Mouse (Mus musculus) forebrain, embryonic 14.5 days (tissue): Measurements from ENCODE around the gene Baz2b. TPM values are rescaled to one million over a fixed set of nuclear protein-coding genes. Genes with fewer than 3 reads are reported as not detected.

Experiments
- ATAC-seq: fragments of 200-750 bp; cut with Nextera tagmentation; 2 replicates; pipeline ENCODE4 v1.8.0; 2017; ENCODE audit warnings: mild to moderate bottlenecking, moderate library complexity
- DNase-seq: peaks from one replicate; pipeline ENCODE4 v3.0.0-alpha.2; 2015; ENCODE audit warnings: low spot score
- H3K27ac ChIP-seq: fragments of 300-500 bp; sonication (generic); 2 replicates; pipeline ENCODE4 v1.5.1; 2014; ENCODE audit warnings: low read depth, mild to moderate bottlenecking, control low read depth, low read length, moderate library complexity
- H3K27me3 ChIP-seq: fragments of 300-500 bp; sonication (generic); replicated peaks from 2 replicates; pipeline ENCODE4 v1.6.1; 2014; ENCODE audit warnings: low read length, control low read depth, mixed read lengths; ENCODE audit not compliant: control insufficient read depth, insufficient read depth
- H3K36me3 ChIP-seq: fragments of 300-500 bp; sonication (generic); 2 replicates; pipeline ENCODE4 v1.6.1; 2014; ENCODE audit warnings: low read length, control low read depth; ENCODE audit not compliant: control insufficient read depth, insufficient read depth
- H3K4me1 ChIP-seq: fragments of 300-500 bp; sonication (generic); 2 replicates; pipeline ENCODE4 v1.6.1; 2014; ENCODE audit warnings: antibody characterized with exemption, low read length, control low read depth; ENCODE audit not compliant: control insufficient read depth, insufficient read depth
- H3K4me2 ChIP-seq: fragments of 300-500 bp; sonication (generic); 2 replicates; pipeline ENCODE4 v1.6.1; 2014; ENCODE audit warnings: mild to moderate bottlenecking, control low read depth, low read length
- H3K4me3 ChIP-seq: fragments of 300-500 bp; sonication (generic); 2 replicates; pipeline ENCODE4 v1.5.1; 2014; ENCODE audit warnings: low read depth, low read length, control low read depth
- H3K9ac ChIP-seq: fragments of 300-500 bp; sonication (generic); 2 replicates; pipeline ENCODE4 v1.6.1; 2014; ENCODE audit warnings: mild to moderate bottlenecking, low read length, control low read depth, moderate library complexity
- H3K9me3 ChIP-seq: fragments of 300-500 bp; sonication (generic); replicated peaks from 2 replicates; pipeline ENCODE4 v1.6.1; 2016; ENCODE audit warnings: low read length, control low read depth, mixed read lengths; ENCODE audit not compliant: control insufficient read depth
- WGBS: fragments of 180-500 bp; shearing (Covaris S2); extraction: QIAGEN DNeasy Blood & Tissue Kit; methylation state at CpG from one replicate; pipeline ENCODE4 v1.1.7; 2014; 5-methylcytosine and 5-hydroxymethylcytosine counted together
- polyA plus RNA-seq: library from polyadenylated mRNA; unstranded; fragments of >200 nt; fragmentation: Nextera tagmentation; extraction: Ambion mirVana; gene quantifications from 2 replicates; pipeline ENCODE4 v1.2.1, GENCODE M21; 2014

The Baz2b gene
- polyA plus RNA-seq, 1 experiment from 2014 or later, result 40.4 TPM

DNA sequence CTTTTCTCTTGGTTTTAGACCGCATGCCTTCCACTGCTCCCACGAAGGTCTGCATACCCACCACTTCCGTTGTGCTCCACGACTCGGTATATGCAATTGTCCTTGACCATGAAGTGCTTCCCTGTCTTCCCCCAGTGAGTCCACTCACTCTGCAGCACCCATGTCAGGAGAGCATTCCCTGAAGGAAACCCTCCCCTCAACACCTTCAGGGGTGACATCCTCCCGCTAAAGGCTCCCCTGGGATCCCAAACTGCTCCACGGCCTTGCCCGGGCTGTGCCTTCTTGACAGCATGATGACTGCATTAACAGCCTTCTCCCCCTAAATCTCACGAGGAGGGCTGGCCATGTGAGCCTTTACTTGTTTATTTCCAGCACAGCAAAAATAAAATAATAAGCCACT, 301.6 kb downstream of the Baz2b start:
- 93% methylated on average over 9 of the region's 9 CpGs for WGBS
- no peaks in the 10 kb centered on the region for H3K27me3 ChIP-seq

DNA sequence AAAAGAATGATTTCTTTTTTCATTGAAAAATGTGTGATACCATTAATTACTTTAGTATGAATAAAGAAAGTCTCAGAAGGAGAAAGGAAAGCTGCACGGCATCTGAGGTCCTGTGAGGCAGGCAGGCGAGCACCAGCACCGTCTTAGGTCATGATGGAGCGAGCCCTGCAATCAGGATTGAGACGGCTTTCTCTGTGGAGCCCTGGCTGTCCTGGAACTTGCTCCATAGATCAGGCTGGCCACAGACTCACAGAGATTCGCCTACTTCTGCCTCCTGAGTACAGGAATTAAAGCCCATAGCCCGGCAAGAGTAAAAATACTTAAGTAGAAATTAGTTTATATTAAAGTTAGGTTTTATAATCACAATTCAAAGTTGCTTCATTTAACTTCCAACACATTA, 305.6 kb downstream of the Baz2b start:
- WGBS, result 89% methylated on average over 7 of the region's 7 CpGs
- Histone ChIP-seq H3K4me2 (no peak overlapping the region), H3K9ac (no peak overlapping the region), H3K9me3 (no peaks in the 10 kb centered on the region), H3K4me1 (no peaks in the 10 kb centered on the region), H3K27me3 (no peaks in the 10 kb centered on the region), H3K27ac (no peak overlapping the region), H3K36me3 (peaks cover 62% of the 10 kb centered on the region), H3K4me3 (no peak overlapping the region)
- DNase-seq (no peak), ATAC-seq (no peak)

More for the DNA sequence above, 301.6 kb downstream of the Baz2b start:
- Histone ChIP-seq H3K36me3 (peaks cover 67% of the 10 kb centered on the region), H3K4me1 (no peaks in the 10 kb centered on the region), H3K9ac (no peak overlapping the region), H3K9me3 (no peaks in the 10 kb centered on the region), H3K4me3 (no peak overlapping the region), H3K4me2 (no peak overlapping the region), H3K27ac (no peak overlapping the region)
- DNase-seq (no peak), ATAC-seq (no peak)

- Histone ChIP-seq H3K36me3 (peaks cover 50% of the 10 kb centered on the region), H3K9ac (no peak overlapping the region), H3K9me3 (no peaks in the 10 kb centered on the region), H3K4me2 (no peak overlapping the region), H3K4me1 (no peaks in the 10 kb centered on the region), H3K4me3 (no peak overlapping the region), H3K27ac (no peak overlapping the region), H3K27me3 (no peaks in the 10 kb centered on the region)
- DNase-seq (no peak), ATAC-seq (no peak)
- 90% methylated on average over 4 of the region's 4 CpGs for WGBS
Observed at GRCm38 (mm10) chr2:59898666-59899065, 311.0 kb downstream of the Baz2b start.

- Histone ChIP-seq H3K9me3 (no peaks in the 10 kb centered on the region), H3K9ac (no peak overlapping the region), H3K4me2 (no peak overlapping the region), H3K4me1 (no peaks in the 10 kb centered on the region), H3K4me3 (no peak overlapping the region), H3K27ac (no peak overlapping the region), H3K36me3 (peaks cover 50% of the 10 kb centered on the region), H3K27me3 (no peaks in the 10 kb centered on the region)
- 94% methylated on average over 6 of the region's 7 CpGs for WGBS
- ATAC-seq (no peak), DNase-seq (no peak)
Observed at GRCm38 (mm10) chr2:59898105-59898504, 311.5 kb downstream of the Baz2b start.

- no peak for ATAC-seq
Observed at GRCm38 (mm10) chr2:59896837-59897236, 312.8 kb downstream of the Baz2b start.

GRCm38 (mm10) chr2:59896400-59896799, 313.2 kb downstream of the Baz2b start:
- Histone ChIP-seq H3K4me1 (no peaks in the 10 kb centered on the region), H3K9ac (no peak overlapping the region), H3K4me2 (no peak overlapping the region), H3K36me3 (peaks cover 41% of the 10 kb centered on the region), H3K9me3 (no peaks in the 10 kb centered on the region), H3K4me3 (no peak overlapping the region), H3K27ac (no peak overlapping the region), H3K27me3 (no peaks in the 10 kb centered on the region)
- ATAC-seq (no peak), DNase-seq (no peak)
- 81% methylated on average over 7 of the region's 7 CpGs for whole genome bisulfite sequencing

More at GRCm38 (mm10) chr2:59896837-59897236, 312.8 kb downstream of the Baz2b start:
- Histone ChIP-seq H3K4me3 (no peak overlapping the region), H3K27ac (no peak overlapping the region), H3K27me3 (no peaks in the 10 kb centered on the region), H3K4me2 (no peak overlapping the region), H3K9ac (no peak overlapping the region), H3K36me3 (peaks cover 45% of the 10 kb centered on the region), H3K9me3 (no peaks in the 10 kb centered on the region), H3K4me1 (no peaks in the 10 kb centered on the region)
- 85% methylated on average over 8 of the region's 8 CpGs for WGBS
- DNase-seq, result no peak

DNA sequence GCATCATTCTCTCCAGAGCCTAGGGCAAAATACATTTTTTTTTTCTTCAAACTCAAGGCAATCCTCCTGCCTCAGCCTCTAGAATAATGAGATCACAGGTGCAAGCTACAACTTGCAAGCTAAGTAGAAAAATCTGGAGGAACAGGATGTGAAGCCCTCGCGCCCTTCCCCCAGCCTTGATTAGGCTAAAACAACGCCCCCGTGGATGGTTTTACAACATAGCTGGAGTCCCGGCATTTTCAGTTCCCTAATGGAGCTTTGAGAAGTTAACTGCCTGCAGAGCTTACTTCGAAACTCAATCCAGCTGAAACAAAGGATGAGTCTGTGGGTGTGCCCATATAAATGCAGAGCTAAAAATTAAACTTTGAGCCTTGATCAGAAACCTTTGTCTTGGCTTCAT, 319.9 kb downstream of the Baz2b start:
- H3K36me3 ChIP-seq, result peaks cover 10% of the 10 kb centered on the region; the same call in 1 of the 2 replicates
- WGBS, result 86% methylated on average over 6 of the region's 6 CpGs

DNA sequence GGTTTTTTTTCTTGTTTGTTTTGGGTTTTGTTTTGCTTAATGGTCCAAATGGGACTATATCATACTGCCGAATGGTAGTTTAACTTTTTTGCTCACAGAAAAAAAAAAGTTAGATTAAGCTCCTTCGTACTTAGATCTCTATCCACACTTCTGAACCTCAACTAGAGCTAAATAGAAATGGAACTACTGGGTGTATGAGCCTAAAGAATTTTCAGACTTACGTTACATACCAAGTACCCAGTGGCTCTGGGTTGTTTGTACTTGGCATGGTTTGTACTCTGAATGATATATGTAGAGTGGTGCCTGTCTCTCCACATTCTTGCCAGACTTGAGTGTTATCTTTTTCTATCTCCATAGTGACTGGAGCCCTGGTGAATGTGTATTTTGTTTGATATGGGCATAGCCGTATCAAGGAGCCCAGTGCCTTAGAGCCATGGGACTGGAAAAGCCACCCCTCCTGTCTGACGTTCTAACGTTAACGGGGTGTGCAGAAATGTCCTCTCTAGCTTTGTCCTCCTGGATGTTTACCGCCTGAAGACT, 326.8 kb downstream of the Baz2b start:
- ATAC-seq, result peak; percentile 21; the same call in 1 of the 2 replicates
- Histone ChIP-seq H3K4me2 (peak overlapping the region; percentile 83), H3K36me3 (no peaks in the 10 kb centered on the region), H3K4me1 (no peaks in the 10 kb centered on the region; the same call in 1 of the 2 replicates), H3K27ac (no peak overlapping the region), H3K27me3 (no peaks in the 10 kb centered on the region), H3K9me3 (no peaks in the 10 kb centered on the region), H3K9ac (no peak overlapping the region), H3K4me3 (peak overlapping the region; percentile 76)
- WGBS, result 69% methylated on average over 8 of the region's 8 CpGs
- no peak for DNase-seq

More for the DNA sequence above, 319.9 kb downstream of the Baz2b start:
- Histone ChIP-seq H3K27me3 (no peaks in the 10 kb centered on the region), H3K4me2 (no peak overlapping the region), H3K27ac (no peak overlapping the region), H3K4me3 (no peak overlapping the region), H3K9ac (no peak overlapping the region), H3K4me1 (no peaks in the 10 kb centered on the region), H3K9me3 (no peaks in the 10 kb centered on the region)
- ATAC-seq (no peak), DNase-seq (no peak)

DNA sequence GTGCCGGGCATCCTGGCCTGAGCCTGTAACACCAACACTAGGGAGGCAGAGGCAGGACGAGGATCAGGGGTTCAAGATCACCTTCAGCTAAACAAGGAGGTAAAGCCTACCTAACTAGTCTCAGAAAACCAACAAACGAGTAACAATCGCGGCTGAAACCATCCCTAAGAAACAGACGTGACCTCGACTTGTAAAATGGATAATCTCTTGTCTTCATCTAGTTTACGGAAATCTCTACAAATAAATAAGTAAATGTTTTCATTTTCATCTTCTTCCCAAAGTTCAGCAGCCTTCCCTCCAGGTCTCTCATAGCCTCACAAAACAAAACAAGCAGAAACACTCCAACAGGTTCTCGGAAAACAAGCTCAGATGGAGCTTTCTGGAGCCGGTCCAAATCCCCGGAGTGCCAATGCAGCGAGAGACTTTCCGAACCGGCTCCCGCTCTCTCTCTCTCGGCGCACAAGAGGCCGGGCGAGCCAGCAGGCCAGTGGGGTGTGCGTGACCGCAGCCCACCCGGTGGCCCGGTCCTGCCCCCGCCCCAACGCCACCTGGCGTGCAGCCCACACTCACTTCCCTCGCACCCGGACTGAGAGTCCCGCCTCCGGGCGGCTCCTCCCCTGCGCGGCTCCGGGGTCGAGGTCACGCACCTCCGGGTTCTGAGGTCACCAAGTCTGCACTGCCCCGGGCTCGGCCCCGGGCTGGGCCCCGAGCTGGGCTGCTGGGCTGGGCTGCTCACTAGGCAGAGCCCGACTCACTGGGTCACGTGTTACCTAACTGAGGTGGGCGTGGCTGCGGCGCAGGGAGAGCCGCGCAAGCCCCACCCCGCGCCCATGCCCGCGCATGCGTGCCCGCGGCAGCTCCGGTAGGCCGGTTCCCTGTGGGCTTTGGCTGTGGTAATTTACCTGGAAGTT, 327.6 kb downstream of the Baz2b start, which contains the start of gene Wdsub1:
Gene Wdsub1 (minus strand): TSS at position 761 of the 911 bp plus-strand sequence.
- Histone ChIP-seq H3K36me3 (no peaks in the 10 kb centered on the region), H3K4me3 (peak within 1 kb of the TSS; percentile 76), H3K4me1 (no peaks in the 10 kb centered on the region; the same call in 1 of the 2 replicates), H3K27ac (no peak within 1 kb of the TSS), H3K27me3 (no peaks in the 10 kb centered on the region), H3K9me3 (no peaks in the 10 kb centered on the region), H3K4me2 (peak within 1 kb of the TSS; percentile 83), H3K9ac (peak within 1 kb of the TSS; percentile 70)
- ATAC-seq (peak; percentile 97), DNase-seq (peak; percentile 94)
- 5% methylated on average over 57 of the region's 57 CpGs for WGBS
